Mouse (Mus musculus) hindbrain, embryonic 14.5 days (tissue): ENCODE measurements around the gene Ubxn7. TPM values are rescaled to one million over a fixed set of nuclear protein-coding genes. Genes with fewer than 3 reads are reported as not detected.

ENCODE experiments used
- ATAC-seq: fragments of 200-750 bp; cut with Nextera tagmentation; 2 replicates; pipeline ENCODE4 v1.8.0; 2017; ENCODE audit warnings: moderate number of reproducible peaks, mild to moderate bottlenecking, moderate TSS enrichment, moderate library complexity; ENCODE audit not compliant: low FRiP score
- DNase-seq: peaks from one replicate; pipeline ENCODE4 v3.0.0-alpha.2; 2015; ENCODE audit warnings: low spot score
- H3K27ac ChIP-seq: fragments of 300-500 bp; sonication (generic); 2 replicates; pipeline ENCODE4 v1.5.1; 2014; ENCODE audit warnings: mild to moderate bottlenecking, moderate library complexity
- H3K27me3 ChIP-seq: fragments of 300-500 bp; sonication (generic); 2 replicates; pipeline ENCODE4 v1.6.1; 2014; ENCODE audit warnings: mild to moderate bottlenecking, low read length, mixed read lengths; ENCODE audit not compliant: control insufficient read depth, insufficient read depth
- H3K36me3 ChIP-seq: fragments of 300-500 bp; sonication (generic); replicated peaks from 2 replicates; pipeline ENCODE4 v1.6.1; 2014; ENCODE audit not compliant: control insufficient read depth, insufficient read depth
- H3K4me1 ChIP-seq: fragments of 300-500 bp; sonication (generic); replicated peaks from 2 replicates; pipeline ENCODE4 v1.6.1; 2014; ENCODE audit warnings: antibody characterized with exemption, low read length, mixed read lengths; ENCODE audit not compliant: control insufficient read depth, insufficient read depth
- H3K4me2 ChIP-seq: fragments of 300-500 bp; sonication (generic); replicated peaks from 2 replicates; pipeline ENCODE4 v1.6.1; 2014; ENCODE audit warnings: mild to moderate bottlenecking, moderate library complexity
- H3K4me3 ChIP-seq: fragments of 300-500 bp; sonication (generic); replicated peaks from 2 replicates; pipeline ENCODE4 v1.5.1; 2014; ENCODE audit warnings: mild to moderate bottlenecking, low read length
- H3K9ac ChIP-seq: fragments of 300-500 bp; sonication (generic); 2 replicates; pipeline ENCODE4 v1.6.1; 2014
- H3K9me3 ChIP-seq: fragments of 300-500 bp; sonication (generic); 2 replicates; pipeline ENCODE4 v1.6.1; 2016; ENCODE audit warnings: low read length; ENCODE audit not compliant: control insufficient read depth
- WGBS: fragments of 180-500 bp; shearing (Covaris S2); extraction: QIAGEN DNeasy Blood & Tissue Kit; methylation state at CpG from one replicate; pipeline ENCODE4 v1.1.7; 2014; 5-methylcytosine and 5-hydroxymethylcytosine counted together
- polyA plus RNA-seq: library from polyadenylated mRNA; unstranded; fragments of >200 nt; fragmentation: Nextera tagmentation; extraction: Ambion mirVana; gene quantifications from 2 replicates; pipeline ENCODE4 v1.2.1, GENCODE M21; 2014

Gene Ubxn7
- polyA plus RNA-seq, 1 experiment from 2014 or later = 23.8 TPM

- Histone ChIP-seq H3K36me3 (no peaks in the 10 kb centered on the region), H3K9me3 (no peaks in the 10 kb centered on the region), H3K4me2 (no peak overlapping the region), H3K9ac (no peak overlapping the region), H3K27ac (no peak overlapping the region), H3K4me1 (peaks cover 8% of the 10 kb centered on the region), H3K4me3 (no peak overlapping the region), H3K27me3 (no peaks in the 10 kb centered on the region)
- ATAC-seq (no peak), DNase-seq (no peak)
- 44% methylated on average over 1 of the region's 1 CpGs for WGBS
Observed at GRCm38 (mm10) chr16:32417457-32417856, 85.4 kb downstream of the Ubxn7 start.

DNA sequence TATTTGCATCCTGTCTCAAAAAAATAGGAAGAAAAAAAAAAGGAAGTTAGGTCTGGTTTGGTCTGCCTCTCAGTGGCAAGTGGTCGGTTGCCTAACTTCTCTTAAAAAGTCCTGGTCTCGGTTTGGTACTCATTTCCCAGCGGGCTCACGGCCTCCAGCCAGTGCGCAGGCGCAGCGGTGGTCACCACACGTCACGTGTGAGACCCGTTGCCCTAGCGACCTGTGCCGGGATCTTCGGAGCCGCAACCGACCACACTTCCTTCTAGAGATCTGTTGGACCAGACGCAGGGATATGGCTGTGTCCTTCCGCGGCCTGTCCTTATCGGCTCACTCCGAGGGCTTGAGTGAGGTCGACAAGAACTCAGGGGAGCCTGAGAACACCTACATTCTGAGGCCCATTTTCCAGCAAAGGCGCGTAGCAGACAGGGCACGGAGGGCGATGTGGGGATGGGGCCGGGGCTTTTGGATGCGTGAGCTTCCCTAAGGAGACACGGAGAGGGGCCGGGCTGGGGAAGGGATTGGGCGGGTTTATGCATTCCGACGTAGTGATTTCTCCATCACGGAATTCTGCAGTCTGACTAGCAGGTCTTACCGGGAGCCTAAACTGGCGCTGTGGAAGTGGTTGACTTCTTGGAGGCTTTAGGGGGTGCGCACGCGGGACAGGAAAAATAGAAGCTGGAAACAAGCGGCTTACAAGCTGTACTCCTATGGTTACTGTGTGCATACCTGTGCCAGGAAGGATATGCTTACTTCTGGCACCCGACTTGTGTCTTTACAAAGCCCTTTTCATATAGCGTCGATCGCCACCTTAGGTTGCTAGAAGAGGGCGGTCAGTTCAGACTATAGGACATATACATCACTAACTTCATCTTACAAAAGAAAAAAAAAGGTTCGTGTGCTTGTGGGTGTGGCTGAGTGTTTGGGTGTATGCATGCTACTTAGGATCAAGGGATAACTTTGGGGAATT, 87.7 kb downstream of the Ubxn7 start, which contains the start of gene Tctex1d2:
Gene Tctex1d2 (plus strand): TSS at position 186 of the 967 bp plus-strand sequence.
- peak; percentile 92 for DNase-seq
- Histone ChIP-seq H3K9ac (peak within 1 kb of the TSS; percentile 84), H3K27me3 (no peaks in the 10 kb centered on the region), H3K4me2 (peak within 1 kb of the TSS; percentile 76), H3K27ac (peak within 1 kb of the TSS; percentile 88), H3K36me3 (no peaks in the 10 kb centered on the region), H3K4me3 (peak within 1 kb of the TSS; percentile 58), H3K4me1 (peaks cover 8% of the 10 kb centered on the region), H3K9me3 (no peaks in the 10 kb centered on the region)
- peak; percentile 96 for ATAC-seq
- 1% methylated on average over 45 of the region's 45 CpGs for WGBS

- ATAC-seq = no peak
- H3K27ac ChIP-seq = no peak overlapping the region
- no peak overlapping the region for H3K4me2 ChIP-seq
- WGBS = 89% methylated on average over 3 of the region's 3 CpGs
- H3K9ac ChIP-seq = no peak overlapping the region
- DNase-seq = no peak
- H3K4me1 ChIP-seq = peaks cover 16% of the 10 kb centered on the region
- H3K36me3 ChIP-seq = no peaks in the 10 kb centered on the region
- no peak overlapping the region for H3K4me3 ChIP-seq
- H3K27me3 ChIP-seq = no peaks in the 10 kb centered on the region
- no peaks in the 10 kb centered on the region for H3K9me3 ChIP-seq
Observed at GRCm38 (mm10) chr16:32427506-32427905, 95.4 kb downstream of the Ubxn7 start.

GRCm38 (mm10) chr16:32430474-32431046, 98.5 kb downstream of the Ubxn7 start, which contains the start of gene Pcyt1a:
Gene Pcyt1a, plus strand, starts transcription at chr16:32430921.
- DNase-seq (peak; percentile 87), ATAC-seq (peak; percentile 99)
- H3K27ac ChIP-seq = peak within 1 kb of the TSS; percentile 91
- peak within 1 kb of the TSS; percentile 89 for H3K9ac ChIP-seq
- no peaks in the 10 kb centered on the region for H3K27me3 ChIP-seq
- H3K36me3 ChIP-seq = no peaks in the 10 kb centered on the region
- no peaks in the 10 kb centered on the region for H3K9me3 ChIP-seq
- peak within 1 kb of the TSS; percentile 87 for H3K4me2 ChIP-seq
- H3K4me3 ChIP-seq = peak within 1 kb of the TSS; percentile 89
- under 1% methylated on average over 54 of the region's 54 CpGs for WGBS
- H3K4me1 ChIP-seq = peaks cover 16% of the 10 kb centered on the region

GRCm38 (mm10) chr16:32431047-32431591, 99.1 kb downstream of the Ubxn7 start:
- peaks cover 16% of the 10 kb centered on the region for H3K4me1 ChIP-seq
- H3K27me3 ChIP-seq = no peaks in the 10 kb centered on the region
- 1% methylated on average over 28 of the region's 28 CpGs for WGBS
- peak overlapping the region; percentile 89 for H3K9ac ChIP-seq
- no peaks in the 10 kb centered on the region for H3K9me3 ChIP-seq
- no peaks in the 10 kb centered on the region for H3K36me3 ChIP-seq
- ATAC-seq = peak; percentile 77
- peak; percentile 24 for DNase-seq
- peak overlapping the region; percentile 91 for H3K27ac ChIP-seq
- H3K4me2 ChIP-seq = peak overlapping the region; percentile 87
- peak overlapping the region; percentile 89 for H3K4me3 ChIP-seq

DNA sequence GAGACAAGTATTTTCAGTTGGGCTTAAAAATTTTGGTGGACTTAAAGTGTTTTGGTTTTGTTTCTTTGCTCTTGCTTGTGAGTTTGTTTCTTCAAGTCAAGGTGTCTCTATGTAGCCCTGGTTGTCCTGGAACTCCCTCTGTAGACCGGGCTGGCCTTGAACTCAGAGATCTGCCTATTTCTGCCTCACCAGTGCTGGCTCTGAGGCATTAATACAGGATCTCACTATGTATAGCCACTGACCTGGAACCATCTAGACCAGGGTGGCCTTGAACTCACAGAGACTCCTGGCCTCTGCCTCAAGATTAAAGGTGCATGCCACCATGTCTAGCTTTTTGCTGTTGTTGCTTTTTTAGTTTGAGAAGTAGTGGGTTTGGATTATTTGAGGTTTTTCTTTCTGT, 99.9 kb downstream of the Ubxn7 start:
- Histone ChIP-seq H3K4me2 (peak overlapping the region; percentile 87), H3K9me3 (no peaks in the 10 kb centered on the region), H3K9ac (peak overlapping the region; percentile 89; the same call in 1 of the 2 replicates), H3K4me1 (peaks cover 16% of the 10 kb centered on the region), H3K27me3 (no peaks in the 10 kb centered on the region), H3K36me3 (no peaks in the 10 kb centered on the region), H3K4me3 (peak overlapping the region; percentile 89), H3K27ac (no peak overlapping the region)
- no peak for ATAC-seq
- no peak for DNase-seq
- WGBS = 92% methylated on average over 1 of the region's 1 CpGs

GRCm38 (mm10) chr16:32433138-32433537, 101.1 kb downstream of the Ubxn7 start:
- H3K9ac ChIP-seq = no peak overlapping the region
- H3K4me1 ChIP-seq = peaks cover 16% of the 10 kb centered on the region
- no peak for ATAC-seq
- WGBS = 88% methylated on average over 2 of the region's 2 CpGs
- no peak overlapping the region for H3K4me3 ChIP-seq
- no peaks in the 10 kb centered on the region for H3K27me3 ChIP-seq
- no peak overlapping the region for H3K27ac ChIP-seq
- H3K36me3 ChIP-seq = no peaks in the 10 kb centered on the region
- no peaks in the 10 kb centered on the region for H3K9me3 ChIP-seq
- H3K4me2 ChIP-seq = no peak overlapping the region
- no peak for DNase-seq

DNA sequence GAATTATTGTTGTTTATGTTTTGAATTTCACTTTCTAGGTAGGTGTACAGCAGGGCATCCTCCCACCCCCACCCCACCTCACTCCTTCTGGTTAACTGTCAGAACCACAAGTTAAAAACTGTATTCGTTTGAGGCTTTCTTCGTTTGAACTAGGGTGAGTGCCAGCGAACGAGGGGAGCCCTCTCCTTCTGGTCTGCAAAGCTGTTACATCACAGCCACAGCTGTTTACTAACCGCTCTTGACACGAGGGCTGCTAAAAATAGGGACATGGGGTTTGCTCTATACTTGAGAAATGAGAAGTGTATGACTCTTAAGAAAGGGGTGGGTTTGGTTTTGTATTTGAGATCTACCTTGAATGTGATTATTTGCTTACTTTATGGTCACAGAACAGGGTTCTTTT, 102.0 kb downstream of the Ubxn7 start:
- ATAC-seq = no peak
- WGBS = 75% methylated on average over 6 of the region's 6 CpGs
- peaks cover 16% of the 10 kb centered on the region for H3K4me1 ChIP-seq
- H3K36me3 ChIP-seq = no peaks in the 10 kb centered on the region
- no peaks in the 10 kb centered on the region for H3K27me3 ChIP-seq
- H3K9ac ChIP-seq = no peak overlapping the region
- no peak for DNase-seq
- no peak overlapping the region for H3K4me3 ChIP-seq
- no peaks in the 10 kb centered on the region for H3K9me3 ChIP-seq
- no peak overlapping the region for H3K27ac ChIP-seq
- no peak overlapping the region for H3K4me2 ChIP-seq

DNA sequence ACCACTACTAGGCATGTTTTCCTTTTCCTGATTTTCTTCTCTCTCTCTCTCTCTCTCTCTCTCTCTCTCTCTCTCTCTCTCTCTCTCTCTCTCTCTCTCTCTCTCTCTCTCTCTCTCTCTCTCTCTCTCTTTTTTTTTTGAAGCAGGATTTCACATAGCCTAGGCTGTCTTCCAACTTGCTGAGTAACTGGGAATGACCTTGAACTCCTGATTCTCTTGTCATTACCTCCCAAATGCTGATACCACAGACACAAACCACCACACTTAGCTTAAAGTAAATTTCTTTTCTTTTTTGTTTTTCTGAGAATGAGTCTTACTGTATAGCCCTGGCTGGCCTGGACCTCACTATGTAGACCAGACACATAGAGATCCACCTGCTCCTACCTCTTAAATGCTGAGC, 102.6 kb downstream of the Ubxn7 start:
- Histone ChIP-seq H3K27me3 (no peaks in the 10 kb centered on the region), H3K36me3 (no peaks in the 10 kb centered on the region), H3K4me3 (no peak overlapping the region), H3K4me2 (no peak overlapping the region), H3K27ac (no peak overlapping the region), H3K9ac (no peak overlapping the region), H3K4me1 (peaks cover 12% of the 10 kb centered on the region), H3K9me3 (no peaks in the 10 kb centered on the region)
- ATAC-seq (no peak), DNase-seq (no peak)
